Mouse (Mus musculus) G1E (cell line): ENCODE results near the gene Apbb2.

Experiments used
- CTCF ChIP-seq: IDR thresholded peaks from 2 replicates; pipeline ENCODE4 v1.5.1; 2012; ENCODE audit warnings: low read depth, low read length, inconsistent platforms, mixed read lengths
- GATA1 ChIP-seq: IDR thresholded peaks from 2 replicates; pipeline ENCODE4 v1.6.1; 2012; ENCODE audit warnings: borderline replicate concordance, low read length, inconsistent platforms, mixed read lengths
- GATA2 ChIP-seq: IDR thresholded peaks from 2 replicates; pipeline ENCODE4 v1.6.1; 2012; ENCODE audit warnings: low read depth, low read length, inconsistent platforms, borderline replicate concordance
- POLR2AphosphoS5 ChIP-seq: IDR thresholded peaks from 2 replicates; pipeline ENCODE4 v1.6.1; 2012; ENCODE audit warnings: low read depth, low read length, inconsistent platforms; ENCODE audit not compliant: insufficient replicate concordance
- TAL1 ChIP-seq: conservative IDR thresholded peaks from 2 replicates; pipeline ENCODE4 v1.6.1; 2012; ENCODE audit warnings: low read depth, low read length, inconsistent platforms, mixed read lengths

DNA sequence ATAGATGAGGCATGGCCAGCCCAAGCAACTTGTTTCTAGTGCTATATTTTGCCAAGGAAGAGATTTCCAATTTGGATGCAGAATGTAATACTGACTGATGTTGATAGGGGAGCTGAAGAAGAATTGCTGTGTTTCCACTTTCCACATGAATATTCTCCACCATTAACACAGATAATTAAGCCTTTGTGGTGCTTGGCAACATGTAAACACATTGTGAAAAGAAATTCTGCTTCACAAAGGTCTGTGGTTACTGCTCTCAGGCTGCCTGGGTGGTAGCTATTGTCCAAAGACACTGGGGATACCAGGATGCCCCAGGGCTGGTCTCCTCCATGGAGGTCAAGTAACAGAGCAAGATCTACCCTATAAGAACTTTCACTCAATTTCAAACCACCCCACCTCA is 190.5 kb downstream of the Apbb2 start:
- TF ChIP-seq CTCF (no peak), GATA1 (no peak), TAL1 (no peak), GATA2 (no peak), POLR2AphosphoS5 (no peak)
